Mouse (Mus musculus) ES-Bruce4 (cell line): ENCODE measurements around the gene Ddit4.

Experiments used
- CTCF ChIP-seq: IDR thresholded peaks from one replicate; pipeline ENCODE4 v1.8.1; 2011; ENCODE audit warnings: low read depth, low read length
- POLR2A ChIP-seq: IDR thresholded peaks from one replicate; pipeline ENCODE4 v1.8.1; 2011; ENCODE audit warnings: low read length; ENCODE audit not compliant: insufficient read depth

GRCm38 (mm10) chr10:59929205-59929604, 22.4 kb downstream of the Ddit4 start:
- TF ChIP-seq CTCF = no peak
- no peak for TF ChIP-seq POLR2A
